Mouse (Mus musculus): ENCODE measurements around the gene Gm2888. TPM values are rescaled to one million over a fixed set of nuclear protein-coding genes. Genes with fewer than 3 reads are reported as not detected.
"Not testable (repeated sequence)": the region's sequence is repeated elsewhere in the genome, so short reads cannot be mapped to it uniquely, and the experiment has no call there.

Gene Gm2888
- not detected in 2 replicates for polyA plus RNA-seq (2012; rRNA removed)

- not testable (repeated sequence) for DNase-seq (ENCODE audit: extremely low spot score in 1 of 2, low spot score in 1 of 2)
Measured at GRCm38 (mm10) chr14:3029702-3030101, at the start of gene Gm2888. Gene Gm2888 (plus strand): TSS chr14:3030002.

- not testable (repeated sequence) for DNase-seq (ENCODE audit: extremely low spot score in 1 of 2, low spot score in 1 of 2)
Measured at GRCm38 (mm10) chr14:3048727-3049512, 19.1 kb downstream of the Gm2888 start, which contains the start of gene Gm2897. Gene Gm2897 (plus strand): TSS chr14:3049285.

- DNase-seq (ENCODE audit: extremely low spot score in 1 of 2, low spot score in 1 of 2), result not testable (repeated sequence)
Measured at GRCm38 (mm10) chr14:3049513-3049800, 19.7 kb downstream of the Gm2888 start.

- peak in 1 of 2 experiments; percentile 27 for DNase-seq (ENCODE audit: extremely low spot score in 1 of 2, low spot score in 1 of 2)
Measured at GRCm38 (mm10) chr14:3050087-3050486, 20.3 kb downstream of the Gm2888 start.

Other genes with a start within 250 kb of the Gm2888 start
- gene Gm2897, start 19.3 kb downstream of the Gm2888 start, polyA plus RNA-seq (2012; rRNA removed), result 1.3 and 1.8 TPM in 2 replicates
- gene Gm10340, start 104.0 kb downstream of the Gm2888 start, polyA plus RNA-seq (2012; rRNA removed), result not detected in 2 replicates
- gene Gm5795, start 158.3 kb downstream of the Gm2888 start, polyA plus RNA-seq (2012; rRNA removed), result 0.18 TPM in 1 of 2 replicates, not detected in the other
- 5.4 and 6.8 TPM in 2 replicates for gene D830030K20Rik, start 178.5 kb downstream of the Gm2888 start, polyA plus RNA-seq (2012; rRNA removed)